Mouse (Mus musculus) liver, postnatal 0 days (tissue): ENCODE measurements around the gene Herpud2. TPM values are rescaled to one million over a fixed set of nuclear protein-coding genes. Genes with fewer than 3 reads are reported as not detected.

Source experiments
- ATAC-seq: fragments of 200-750 bp; cut with Nextera tagmentation; 2 replicates; pipeline ENCODE4 v1.8.0; 2017; ENCODE audit warnings: mild to moderate bottlenecking, moderate library complexity
- DNase-seq: peaks from one replicate; pipeline ENCODE4 v3.0.0-alpha.2; 2016
- H3K27ac ChIP-seq: fragments of 300-500 bp; sonication (generic); 2 replicates; pipeline ENCODE4 v1.5.1; 2014; ENCODE audit warnings: antibody characterized with exemption, moderate library complexity, mild to moderate bottlenecking, low read depth
- H3K27me3 ChIP-seq: fragments of 300-500 bp; sonication (generic); 2 replicates; pipeline ENCODE4 v1.6.1; 2014; ENCODE audit warnings: low read length, control low read depth, mixed read lengths; ENCODE audit not compliant: insufficient read depth
- H3K36me3 ChIP-seq: fragments of 300-500 bp; sonication (generic); replicated peaks from 2 replicates; pipeline ENCODE4 v1.6.1; 2014; ENCODE audit warnings: mild to moderate bottlenecking, control low read depth, low read length, moderate library complexity, mixed read lengths; ENCODE audit not compliant: insufficient read depth
- H3K4me1 ChIP-seq: fragments of 300-500 bp; sonication (generic); 2 replicates; pipeline ENCODE4 v1.6.1; 2014; ENCODE audit warnings: antibody characterized with exemption, mild to moderate bottlenecking, control low read depth; ENCODE audit not compliant: insufficient read depth
- H3K4me2 ChIP-seq: fragments of 300-500 bp; sonication (generic); 2 replicates; pipeline ENCODE4 v1.6.1; 2014; ENCODE audit warnings: low read depth, mild to moderate bottlenecking, low read length, moderate library complexity, mixed read lengths
- H3K4me3 ChIP-seq: fragments of 300-500 bp; sonication (generic); 2 replicates; pipeline ENCODE4 v1.5.1; 2014; ENCODE audit warnings: low read depth, low read length
- H3K9ac ChIP-seq: fragments of 300-500 bp; sonication (generic); replicated peaks from 2 replicates; pipeline ENCODE4 v1.6.1; 2014; ENCODE audit warnings: mild to moderate bottlenecking, moderate library complexity
- H3K9me3 ChIP-seq: fragments of 300-500 bp; sonication (generic); 2 replicates; pipeline ENCODE4 v1.6.1; 2016; ENCODE audit warnings: mild to moderate bottlenecking, control low read depth, low read length, mixed read lengths
- CTCF ChIP-seq: sonication (generic); IDR thresholded peaks from 2 replicates; pipeline ENCODE4 v1.5.1; 2016; ENCODE audit warnings: antibody characterized with exemption, low read depth
- EP300 ChIP-seq: IDR thresholded peaks from 2 replicates; pipeline ENCODE4 v1.6.1; 2016; ENCODE audit warnings: antibody characterized with exemption, low read depth, mild to moderate bottlenecking
- WGBS: fragments of 180-500 bp; shearing (Covaris S2); extraction: QIAGEN DNeasy Blood & Tissue Kit; methylation state at CpG from one replicate; pipeline ENCODE4 v1.1.7; 2014; ENCODE audit not compliant: insufficient replicate concordance; 5-methylcytosine and 5-hydroxymethylcytosine counted together
- polyA plus RNA-seq: library from polyadenylated mRNA; unstranded; fragments of >200 nt; fragmentation: Nextera tagmentation; extraction: Ambion mirVana; gene quantifications from 2 replicates; pipeline ENCODE4 v1.2.1, GENCODE M21; 2015

Gene Herpud2
- polyA plus RNA-seq, 1 experiment from 2014 or later = 12.7 TPM

- no peaks in the 10 kb centered on the region for H3K36me3 ChIP-seq
- no peaks in the 10 kb centered on the region for H3K9me3 ChIP-seq
- no peak overlapping the region for H3K4me3 ChIP-seq
- H3K27ac ChIP-seq = peak overlapping the region; percentile 100; the same call in 1 of the 2 replicates
- no peak for ATAC-seq
- TF ChIP-seq CTCF = no peak
- TF ChIP-seq EP300 = no peak
- no peak for DNase-seq
- H3K9ac ChIP-seq = no peak overlapping the region
- H3K4me2 ChIP-seq = no peak overlapping the region
- no peaks in the 10 kb centered on the region for H3K27me3 ChIP-seq
- peaks cover 19% of the 10 kb centered on the region for H3K4me1 ChIP-seq
These were observed 1.4 kb upstream of the Herpud2 start for GRCm38 (mm10) chr9:25153066-25153465.

DNA sequence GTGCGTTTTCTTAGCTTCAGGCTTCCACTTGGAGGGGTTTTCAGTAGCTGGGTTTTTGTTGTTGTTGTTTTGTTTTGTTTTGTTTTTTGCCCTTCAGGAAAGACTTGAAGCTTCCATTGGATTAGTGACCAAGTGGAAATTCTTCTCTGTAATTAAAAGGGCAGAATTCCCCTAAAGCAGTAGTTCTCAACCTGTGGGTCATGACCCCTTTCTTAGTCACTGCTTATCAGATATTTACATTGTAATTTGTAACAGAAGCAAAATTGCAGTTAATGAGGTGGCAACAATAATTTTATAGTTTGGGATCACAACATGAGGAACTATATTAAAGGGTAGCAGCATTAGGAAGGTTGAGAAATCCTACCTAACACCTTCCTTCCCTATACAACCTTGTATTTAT is 837 bp upstream of the Herpud2 start:
- DNase-seq (no peak), ATAC-seq (no peak)
- TF ChIP-seq CTCF (no peak), EP300 (no peak)
- H3K4me2 ChIP-seq = peak overlapping the region; percentile 83
- H3K4me3 ChIP-seq = peak overlapping the region; percentile 96
- H3K9ac ChIP-seq = peak overlapping the region; percentile 97
- WGBS = 18% methylated on average over 1 of the region's 1 CpGs
- H3K27ac ChIP-seq = peak overlapping the region; percentile 100
- H3K4me1 ChIP-seq = peaks cover 21% of the 10 kb centered on the region
- H3K36me3 ChIP-seq = no peaks in the 10 kb centered on the region
- H3K9me3 ChIP-seq = no peaks in the 10 kb centered on the region
- no peaks in the 10 kb centered on the region for H3K27me3 ChIP-seq

- TF ChIP-seq CTCF = no peak
- no peak for TF ChIP-seq EP300
- WGBS = under 1% methylated on average over 61 of the region's 73 CpGs
These were observed 619 bp downstream of the Herpud2 start for GRCm38 (mm10) chr9:25150791-25151610.

DNA sequence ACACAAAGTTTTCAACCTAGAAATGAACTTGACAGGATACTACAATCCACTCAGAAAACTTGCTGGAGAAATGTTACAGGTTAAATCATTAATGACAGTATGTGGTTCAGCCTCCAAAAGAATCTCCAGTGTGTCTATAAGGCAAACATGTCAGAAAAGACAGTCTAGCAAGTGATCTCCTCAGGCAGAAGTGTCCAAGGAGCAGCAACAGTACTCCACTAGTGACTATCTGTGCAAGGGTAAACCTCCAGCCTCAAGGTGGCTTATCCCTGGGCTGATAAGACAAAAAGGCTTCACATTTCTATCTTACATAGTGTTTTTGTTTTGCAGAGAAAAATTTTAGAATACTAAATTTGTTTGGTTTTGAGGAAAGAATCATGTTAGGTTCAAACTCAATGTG is 2.9 kb downstream of the Herpud2 start:
- H3K9ac ChIP-seq = peak overlapping the region; percentile 51
- ATAC-seq (no peak), DNase-seq (peak; percentile 18)
- no peaks in the 10 kb centered on the region for H3K27me3 ChIP-seq
- no peaks in the 10 kb centered on the region for H3K9me3 ChIP-seq
- H3K27ac ChIP-seq = peak overlapping the region; percentile 61
- H3K4me1 ChIP-seq = peaks cover 32% of the 10 kb centered on the region
- TF ChIP-seq EP300 = peak; percentile 87
- no peak for TF ChIP-seq CTCF
- H3K4me2 ChIP-seq = peak overlapping the region; percentile 66
- peak overlapping the region; percentile 37 for H3K4me3 ChIP-seq
- no peaks in the 10 kb centered on the region for H3K36me3 ChIP-seq

More at GRCm38 (mm10) chr9:25150791-25151610, 619 bp downstream of the Herpud2 start:
- peak overlapping the region; percentile 83 for H3K4me2 ChIP-seq
- DNase-seq (peak; percentile 81), ATAC-seq (peak; percentile 68)
- peaks cover 28% of the 10 kb centered on the region for H3K4me1 ChIP-seq
- peak overlapping the region; percentile 97 for H3K9ac ChIP-seq
- H3K36me3 ChIP-seq = no peaks in the 10 kb centered on the region
- peak overlapping the region; percentile 100 for H3K27ac ChIP-seq
- no peaks in the 10 kb centered on the region for H3K9me3 ChIP-seq
- peak overlapping the region; percentile 96 for H3K4me3 ChIP-seq
- H3K27me3 ChIP-seq = no peaks in the 10 kb centered on the region

DNA sequence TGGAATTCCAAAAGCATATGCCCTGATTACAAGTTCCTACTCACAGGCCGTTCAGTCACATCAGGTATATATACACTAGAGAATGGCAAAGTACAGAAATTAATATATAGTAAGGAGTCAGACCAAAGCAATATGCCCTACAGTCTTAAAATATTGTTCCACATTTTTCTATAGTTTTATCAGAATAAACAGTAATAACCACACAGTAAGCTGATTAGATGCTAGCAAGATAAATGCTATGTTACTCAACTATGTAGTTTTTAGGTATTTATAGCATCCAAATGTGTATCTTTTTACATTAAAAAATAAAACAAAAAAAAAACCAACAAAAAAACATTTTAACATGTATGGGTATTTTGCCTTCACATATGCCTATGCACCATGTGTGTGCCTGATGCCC is 5.7 kb downstream of the Herpud2 start:
- no peak for TF ChIP-seq EP300
- TF ChIP-seq CTCF = no peak
- Histone ChIP-seq H3K4me2 (no peak overlapping the region), H3K27ac (no peak overlapping the region), H3K36me3 (no peaks in the 10 kb centered on the region), H3K27me3 (no peaks in the 10 kb centered on the region), H3K4me1 (peaks cover 30% of the 10 kb centered on the region), H3K9me3 (no peaks in the 10 kb centered on the region), H3K4me3 (no peak overlapping the region), H3K9ac (no peak overlapping the region)
- WGBS = 74% methylated on average over 1 of the region's 1 CpGs
- ATAC-seq (no peak), DNase-seq (no peak)

DNA sequence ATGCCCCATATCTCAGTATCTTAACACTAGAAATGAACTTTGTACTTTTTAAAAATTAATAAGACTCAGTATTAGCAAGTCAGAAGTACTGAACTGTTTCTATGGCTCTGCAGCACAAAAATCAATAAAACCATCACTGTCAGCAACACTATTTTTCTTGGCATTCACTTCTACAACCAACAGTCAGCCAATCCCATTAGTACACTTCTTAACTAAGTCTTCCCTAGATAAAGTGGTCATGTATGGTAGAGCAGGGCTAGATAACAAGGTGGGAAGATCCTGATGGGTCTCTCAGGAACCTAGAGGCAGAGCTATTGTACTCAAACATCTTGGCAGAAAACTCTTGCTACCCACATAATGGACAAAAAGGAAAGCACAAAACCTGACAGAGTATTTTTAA is 7.7 kb downstream of the Herpud2 start:
- no peak for DNase-seq

More for the DNA sequence above, 7.7 kb downstream of the Herpud2 start:
- Histone ChIP-seq H3K27ac (no peak overlapping the region), H3K4me1 (peaks cover 25% of the 10 kb centered on the region), H3K9ac (no peak overlapping the region), H3K27me3 (no peaks in the 10 kb centered on the region), H3K36me3 (no peaks in the 10 kb centered on the region), H3K9me3 (no peaks in the 10 kb centered on the region), H3K4me2 (no peak overlapping the region), H3K4me3 (no peak overlapping the region)
- no peak for ATAC-seq
- no peak for TF ChIP-seq CTCF
- TF ChIP-seq EP300 = no peak
